Mouse (Mus musculus) megakaryocyte, adult 5-6 weeks (primary cell): Measurements from ENCODE around the gene Timeless. TPM values are rescaled to one million over a fixed set of nuclear protein-coding genes. Genes with fewer than 3 reads are reported as not detected.
"Not testable (repeated sequence)": the region's sequence is repeated elsewhere in the genome, so short reads cannot be mapped to it uniquely, and the experiment has no call there.

Experiments used
- ATAC-seq: 2 replicates; pipeline ENCODE4 v1.8.0; 2016; ENCODE audit warnings: mild to moderate bottlenecking, inconsistent platforms; ENCODE audit not compliant: poor library complexity, severe bottlenecking
- total RNA-seq, 2 experiments: library from RNA; stranded (forward) in 1 of 2; stranded (reverse) in 1 of 2; fragments of 153-499, 151-499 nt in 1 of 2; fragments of 221-1000, 200-1000 nt in 1 of 2; gene quantifications; 2 replicates each; pipeline versions ENCODE4 v1.2.3 to v1.2.4; 2015 to 2017

Gene Timeless
- total RNA-seq (2015): 14.1 and 16.1 TPM in 2 replicates
- 33.2 and 34.2 TPM in 2 replicates for total RNA-seq (2017)

DNA sequence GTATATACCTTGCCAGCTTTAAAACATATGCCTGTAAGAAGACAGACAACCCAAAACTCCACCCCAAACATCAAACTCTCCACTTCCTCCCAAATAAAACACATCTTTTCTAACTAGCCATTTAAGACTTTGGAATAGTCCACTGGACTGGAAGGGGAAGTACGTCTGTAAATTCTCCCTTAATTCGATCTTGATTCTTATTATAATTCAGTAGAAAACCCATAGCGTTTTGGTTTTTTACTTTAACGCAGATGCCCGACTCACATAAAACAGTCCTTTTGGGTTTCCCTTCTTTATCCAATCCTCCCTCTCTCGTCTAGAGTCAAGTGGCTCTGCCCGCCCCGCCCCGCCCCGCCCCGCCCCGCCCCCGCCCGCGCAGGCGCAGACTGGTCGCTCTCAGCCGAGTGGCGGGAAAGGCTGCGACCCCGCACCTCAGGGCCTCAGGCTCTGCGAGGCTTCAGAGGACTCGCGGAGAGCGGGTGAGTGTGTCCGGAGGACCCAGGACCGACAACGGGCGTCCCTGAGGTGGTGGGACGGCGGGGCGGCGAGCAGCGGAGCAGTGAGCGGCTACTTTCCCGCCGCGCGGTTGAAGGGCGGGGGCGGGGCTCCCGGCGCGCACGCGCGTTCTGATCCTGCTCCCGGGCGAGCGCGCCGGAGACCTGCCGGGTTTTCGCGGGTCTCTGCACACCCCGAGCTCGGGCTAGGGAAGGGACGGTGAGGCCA is at the start of gene Timeless:
Timeless (plus strand) TSS at position 369 of the 723 bp plus-strand sequence.
- ATAC-seq: peak; percentile 67

DNA sequence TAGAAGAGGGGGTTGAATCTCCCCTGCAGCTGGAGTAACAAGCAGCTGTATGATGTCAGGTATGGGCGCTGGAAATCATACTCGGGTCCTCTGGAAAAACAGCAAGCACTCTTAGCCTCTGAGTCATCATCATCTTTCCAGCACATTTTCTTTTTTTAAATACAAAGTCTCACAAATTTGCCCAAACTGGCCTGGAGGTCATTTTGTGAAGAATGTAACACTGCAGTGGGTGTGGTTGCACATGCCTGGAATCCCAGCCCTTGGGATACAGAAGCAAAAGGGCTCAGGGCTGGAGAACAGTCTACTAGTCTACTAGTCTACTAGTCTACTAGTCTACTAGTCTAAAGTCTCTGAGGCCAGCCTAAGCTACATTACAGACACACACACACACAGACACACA is 47.6 kb upstream of the Timeless start:
- ATAC-seq: no peak

DNA sequence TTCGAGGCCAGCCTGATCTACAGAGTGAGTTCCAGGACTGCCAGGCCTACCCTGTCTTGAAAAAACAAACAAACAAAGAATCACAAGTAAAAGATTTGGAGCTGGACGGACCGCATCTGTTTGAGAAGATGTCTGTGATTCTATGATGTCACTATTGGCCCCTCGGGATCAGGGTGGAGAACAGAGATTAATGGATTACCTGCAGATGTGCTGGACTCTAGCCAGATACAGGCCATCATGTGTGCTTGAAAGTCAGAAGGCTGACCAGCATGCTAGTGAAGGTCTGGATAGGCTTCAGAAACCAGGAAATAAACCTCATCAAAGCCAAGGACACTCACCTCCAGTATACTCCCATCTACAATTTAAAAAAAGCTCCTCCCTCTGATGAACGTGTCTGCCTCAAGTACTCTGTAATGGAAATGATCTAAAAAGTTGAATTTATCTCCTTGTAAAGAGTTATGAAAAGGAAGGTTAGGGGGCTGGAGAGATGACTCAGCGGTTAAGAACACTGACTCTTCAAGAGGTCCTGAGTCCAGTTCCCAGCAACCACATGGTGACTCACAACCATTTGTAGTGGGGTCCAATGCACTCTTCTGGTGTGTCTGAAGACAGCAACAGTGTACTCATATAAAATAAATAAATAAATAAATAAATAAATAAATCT is 46.5 kb upstream of the Timeless start:
- ATAC-seq: no peak

DNA sequence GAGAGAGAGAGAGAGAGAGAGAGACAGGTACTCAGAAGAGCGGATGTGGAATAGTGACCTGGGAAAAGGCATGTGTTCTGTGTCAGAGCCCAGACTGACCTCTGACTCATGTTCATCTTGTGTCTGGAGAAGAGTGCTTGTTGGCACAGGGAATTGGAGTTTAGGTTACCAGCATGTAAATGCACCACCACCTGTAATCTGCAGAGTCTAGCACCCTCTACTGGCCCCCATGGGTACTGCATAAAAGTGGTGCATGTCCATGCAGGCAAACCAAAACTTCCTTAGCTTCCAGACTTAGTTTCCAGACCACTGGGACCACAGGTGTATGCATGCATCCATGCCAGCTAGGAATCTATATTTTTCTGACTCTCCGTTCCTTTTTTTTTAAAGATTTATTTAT is 45.9 kb upstream of the Timeless start:
- ATAC-seq: peak; percentile 91

DNA sequence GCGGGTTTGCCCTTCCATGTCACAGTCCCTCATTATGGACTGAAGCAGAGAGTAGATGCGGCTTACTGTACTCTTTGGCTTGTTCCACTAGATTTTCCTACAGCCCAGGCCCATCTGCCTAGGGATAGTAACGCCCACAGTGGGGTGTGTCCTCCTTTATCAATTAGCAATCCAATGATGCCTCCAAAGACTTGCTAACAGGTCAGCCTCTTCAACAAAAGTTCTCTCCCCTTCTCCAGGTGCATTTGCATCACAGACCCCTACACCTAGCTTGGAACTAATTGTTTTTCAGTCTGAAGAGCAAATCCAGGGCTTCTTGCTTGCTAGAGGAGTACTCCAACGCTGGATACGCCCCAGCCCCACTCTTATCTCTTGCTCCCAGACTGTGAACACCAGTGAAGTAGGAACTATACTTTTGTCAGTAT is 44.7 kb upstream of the Timeless start:
- ATAC-seq: no peak

DNA sequence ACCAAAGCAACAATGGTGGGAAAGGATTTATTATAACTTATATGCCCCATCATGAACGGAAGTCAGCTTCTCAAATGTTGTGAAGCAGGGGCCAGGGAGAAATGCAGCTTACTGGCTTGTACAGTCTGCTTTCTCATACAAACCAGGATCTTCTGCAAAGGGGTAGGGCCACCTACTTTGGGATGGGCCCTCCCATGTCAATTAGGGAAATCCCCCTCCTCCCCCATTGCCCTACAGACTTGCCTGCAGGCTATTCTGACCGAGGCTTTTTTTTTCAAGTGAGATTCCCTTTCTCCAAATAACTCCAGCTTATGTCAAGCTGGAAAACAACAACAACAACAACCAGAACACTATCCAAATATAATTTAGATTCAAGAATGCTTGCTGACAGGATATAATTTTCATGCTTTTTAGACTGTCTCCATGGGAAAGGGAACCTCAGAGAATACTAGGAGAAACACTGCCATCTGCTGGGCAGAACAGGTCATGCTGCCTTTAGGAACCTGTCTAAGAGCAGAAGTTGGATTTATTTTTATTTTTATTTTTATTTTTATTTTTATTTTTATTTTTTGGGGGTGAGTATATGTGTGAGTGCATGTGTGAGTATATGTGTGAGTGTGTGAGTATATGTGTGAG is 43.5 kb upstream of the Timeless start:
- ATAC-seq: peak; percentile 83

DNA sequence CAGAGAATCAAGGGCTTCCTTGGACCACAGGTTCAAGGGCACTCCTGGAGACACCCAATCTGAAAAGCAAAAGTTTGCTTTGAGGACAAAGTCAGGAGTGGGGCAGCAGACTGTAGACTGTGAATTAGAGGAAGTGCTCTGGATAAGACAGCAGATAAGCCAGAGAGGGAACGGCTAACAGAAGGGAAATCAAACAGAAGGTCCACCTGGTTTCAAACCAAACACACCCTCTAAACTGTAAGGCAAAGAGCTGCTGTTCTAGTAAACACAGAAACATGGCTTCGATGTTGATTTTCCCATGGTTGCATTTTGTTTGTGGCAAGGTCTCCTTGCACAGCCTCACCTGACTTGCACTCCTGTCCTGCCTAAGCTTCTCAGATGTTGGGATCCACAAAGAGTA is 40.4 kb upstream of the Timeless start:
- no peak for ATAC-seq

DNA sequence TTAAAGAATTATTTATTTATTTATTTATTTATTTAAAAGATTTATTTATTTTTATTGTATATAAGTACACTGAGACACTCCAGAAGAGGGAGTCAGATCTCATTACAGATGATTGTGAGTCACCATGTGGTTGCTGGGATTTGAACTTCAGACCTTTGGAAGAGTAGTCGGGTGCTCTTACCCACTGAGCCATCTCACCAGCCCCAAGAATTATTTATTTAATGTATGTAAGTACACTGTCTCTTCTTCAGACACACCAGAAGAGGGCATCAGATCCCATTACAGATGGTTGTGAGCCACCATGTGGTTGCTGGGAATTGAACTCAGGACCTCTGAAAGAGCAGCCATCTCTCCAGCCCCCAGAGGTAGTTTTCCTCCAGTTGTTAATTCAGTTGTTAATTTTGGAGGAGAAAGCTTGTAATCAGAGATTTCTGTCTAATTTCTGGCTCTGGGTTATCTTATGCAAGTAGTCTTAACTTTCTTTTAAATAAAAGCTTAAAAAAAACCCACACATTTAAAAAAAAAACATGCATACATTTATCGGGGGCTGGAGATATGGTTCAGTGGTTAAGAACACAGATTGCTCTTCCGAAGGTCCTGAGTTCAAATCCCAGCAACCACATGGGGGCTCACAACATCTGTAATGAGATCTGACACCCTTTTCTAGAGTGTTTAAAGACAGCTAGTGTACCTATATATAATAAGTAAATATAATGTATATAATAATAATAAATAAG is 39.7 kb upstream of the Timeless start:
- not testable (repeated sequence) for ATAC-seq

DNA sequence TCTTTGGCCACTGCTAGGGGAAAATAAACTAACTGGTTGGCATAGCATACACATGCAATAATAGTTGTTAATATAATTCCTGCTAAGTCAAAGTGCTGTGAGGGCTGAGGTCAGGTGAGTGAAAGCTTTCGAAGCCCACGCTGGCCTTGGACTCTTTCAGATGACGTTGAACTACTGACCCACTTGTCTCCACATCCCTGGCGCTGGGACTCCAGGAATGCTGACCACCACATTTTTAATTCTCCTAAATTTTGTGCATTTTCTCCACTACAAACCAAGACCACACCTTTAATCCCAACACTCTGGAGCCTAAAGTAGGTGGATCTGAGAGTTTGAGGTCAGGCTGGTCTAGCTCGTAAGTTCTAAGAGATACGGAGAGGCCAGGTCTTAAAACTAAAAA is 38.8 kb upstream of the Timeless start:
- ATAC-seq: no peak

DNA sequence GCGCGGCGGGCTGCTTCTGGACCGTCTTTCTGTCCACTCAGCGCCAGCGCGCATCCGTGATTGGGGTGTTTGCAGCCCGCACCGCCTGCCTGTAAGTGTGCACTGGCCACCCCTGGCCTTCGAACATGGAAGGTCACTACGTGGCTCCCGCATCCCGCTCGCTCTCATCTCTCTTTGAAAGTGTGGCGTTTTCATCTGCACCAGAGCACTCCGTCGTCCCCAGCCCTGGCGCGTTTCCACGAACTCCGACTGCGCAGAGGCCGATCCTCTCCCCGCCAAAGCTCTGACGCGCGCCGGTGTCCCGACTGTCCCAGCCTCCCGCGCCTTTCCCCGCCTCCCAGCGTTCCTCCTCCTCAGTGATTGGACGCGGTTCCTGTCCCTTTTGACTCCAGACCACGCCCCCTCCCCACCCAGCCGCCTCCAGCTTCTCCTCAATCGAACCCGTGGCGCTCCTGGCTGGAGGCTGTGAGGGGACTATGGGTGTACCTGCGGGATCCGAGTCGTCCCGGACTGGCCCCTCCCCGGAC is 37.8 kb upstream of the Timeless start, which contains the start of gene Gls2:
Gls2 (plus strand) TSS at position 434 of the 527 bp plus-strand sequence.
- ATAC-seq: peak; percentile 98

DNA sequence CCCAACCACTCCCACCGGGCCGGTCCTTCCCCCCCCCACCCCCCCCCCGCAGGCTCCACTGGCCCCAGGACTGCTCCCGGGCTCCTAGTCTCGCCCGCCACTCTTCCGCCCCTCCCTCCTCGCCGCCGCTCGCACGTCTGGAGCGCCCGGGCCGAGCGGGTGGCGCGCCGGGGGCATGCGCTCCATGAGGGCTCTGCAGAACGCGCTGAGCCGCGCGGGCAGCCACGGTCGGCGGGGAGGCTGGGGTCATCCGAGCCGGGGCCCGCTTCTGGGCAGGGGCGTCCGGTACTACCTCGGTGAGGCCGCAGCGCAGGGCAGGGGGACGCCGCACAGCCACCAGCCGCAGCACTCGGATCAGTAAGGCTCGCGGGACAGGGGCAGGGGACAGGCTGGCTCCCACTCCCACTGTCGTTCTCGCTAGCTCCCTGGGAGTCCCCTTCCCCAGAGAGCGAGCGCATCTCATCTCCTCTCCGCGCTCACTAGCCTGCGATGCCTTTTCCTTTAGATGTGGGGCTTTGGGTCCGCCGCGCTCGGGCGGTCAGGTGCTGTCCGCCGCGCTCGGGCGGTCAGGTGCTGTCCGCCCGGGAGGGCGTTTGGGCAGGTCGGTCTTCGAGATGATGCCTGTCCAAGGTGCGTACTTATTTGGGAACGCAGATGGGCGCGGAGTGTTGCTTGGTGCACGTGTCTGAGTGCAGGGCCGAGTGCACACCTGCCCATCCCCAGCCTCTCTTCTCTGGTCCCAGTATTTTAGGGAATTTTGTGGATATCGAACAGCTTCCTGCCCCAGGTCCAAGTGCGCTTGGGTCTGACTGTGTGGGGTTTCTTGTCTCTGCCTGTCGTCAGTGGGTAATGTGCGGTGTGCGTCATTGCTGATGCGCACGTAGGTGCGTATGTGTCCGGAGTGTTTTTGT is 37.1 kb upstream of the Timeless start:
- peak; percentile 50 for ATAC-seq

DNA sequence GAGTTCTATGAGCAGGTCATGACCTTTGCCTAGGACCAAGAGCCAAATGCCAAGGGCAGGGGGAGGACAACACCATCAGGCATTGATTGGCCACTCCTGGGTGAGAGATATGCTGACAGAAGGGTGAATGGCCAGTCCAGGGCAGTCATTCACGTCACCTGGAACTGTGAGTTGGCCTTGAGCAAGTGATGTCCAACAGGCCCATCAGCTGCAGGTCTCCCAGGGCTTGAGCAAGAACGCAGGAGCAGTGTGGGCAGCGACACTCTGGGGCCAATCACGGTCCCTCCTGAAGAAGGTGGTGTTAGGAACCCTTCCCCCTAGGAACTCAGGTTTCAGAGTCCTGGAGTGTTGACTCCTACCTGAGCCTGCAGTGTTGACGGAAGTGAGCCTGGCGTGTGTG is 30.0 kb upstream of the Timeless start:
- ATAC-seq: no peak

DNA sequence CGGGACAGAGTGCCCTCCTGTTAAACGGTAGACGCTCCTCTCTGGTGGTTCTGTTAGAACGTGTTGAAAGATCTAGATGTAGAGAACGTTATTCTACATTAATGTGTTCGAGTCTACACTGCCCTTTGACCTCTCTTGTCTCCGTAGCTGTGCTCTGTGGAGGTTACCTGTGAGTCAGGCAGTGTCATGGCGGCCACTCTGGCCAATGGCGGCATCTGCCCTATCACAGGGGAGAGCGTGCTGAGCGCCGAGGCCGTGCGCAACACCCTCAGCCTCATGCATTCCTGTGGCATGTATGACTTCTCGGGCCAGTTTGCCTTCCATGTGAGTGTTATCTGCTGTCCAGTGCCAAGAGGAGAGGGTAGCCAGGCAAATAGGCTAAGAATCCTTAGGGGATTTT is 26.9 kb upstream of the Timeless start:
- no peak for ATAC-seq

DNA sequence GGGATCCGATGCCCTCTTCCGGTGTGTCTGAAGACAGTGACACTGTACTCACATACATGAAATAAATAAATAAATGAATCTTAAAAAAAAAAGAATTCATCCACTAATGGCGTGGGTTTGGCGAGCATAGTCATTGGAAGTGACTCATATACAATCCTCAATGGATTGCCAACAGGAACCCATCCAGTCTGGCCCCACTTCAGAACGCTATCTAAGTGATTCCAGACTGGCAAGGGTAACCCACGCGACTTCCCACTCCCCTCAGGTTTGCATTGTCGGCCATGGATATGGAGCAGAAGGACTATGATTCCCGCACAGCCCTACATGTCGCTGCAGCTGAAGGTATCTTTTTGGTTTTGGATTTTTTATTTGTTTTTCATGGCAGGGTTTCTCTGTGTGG is 23.5 kb upstream of the Timeless start:
- no peak for ATAC-seq

DNA sequence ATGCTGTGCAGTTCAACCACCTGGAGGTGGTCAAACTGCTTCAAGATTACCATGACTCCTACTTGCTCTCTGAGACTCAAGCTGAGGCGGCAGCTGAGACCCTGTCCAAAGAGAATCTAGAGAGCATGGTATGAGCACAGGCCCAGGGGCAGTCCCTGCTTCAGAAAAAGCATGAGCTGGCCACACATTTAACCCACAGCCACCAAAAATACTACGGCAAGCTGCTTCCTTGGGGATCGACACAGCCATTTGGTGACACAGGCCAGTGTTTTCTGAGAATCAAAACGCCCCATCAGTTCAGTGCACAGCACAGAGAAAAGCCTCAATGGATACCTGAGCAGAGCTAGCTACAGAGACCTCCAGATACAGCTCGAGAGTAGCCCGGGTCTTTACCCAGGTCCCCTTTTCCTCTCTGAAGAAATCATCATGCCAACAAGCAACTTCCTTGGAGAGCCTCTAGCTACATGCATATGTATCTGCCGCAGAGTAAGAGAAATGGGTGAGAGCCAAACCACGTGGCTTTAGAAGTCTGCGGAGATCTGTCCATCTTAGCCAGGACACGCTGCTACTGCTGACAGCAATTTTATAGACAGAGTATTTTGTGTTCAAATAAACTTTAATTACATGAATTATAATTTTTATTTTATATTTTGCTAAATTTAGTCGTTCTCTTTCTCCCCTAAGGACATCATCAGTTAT is 22.4 kb upstream of the Timeless start:
- ATAC-seq: no peak

DNA sequence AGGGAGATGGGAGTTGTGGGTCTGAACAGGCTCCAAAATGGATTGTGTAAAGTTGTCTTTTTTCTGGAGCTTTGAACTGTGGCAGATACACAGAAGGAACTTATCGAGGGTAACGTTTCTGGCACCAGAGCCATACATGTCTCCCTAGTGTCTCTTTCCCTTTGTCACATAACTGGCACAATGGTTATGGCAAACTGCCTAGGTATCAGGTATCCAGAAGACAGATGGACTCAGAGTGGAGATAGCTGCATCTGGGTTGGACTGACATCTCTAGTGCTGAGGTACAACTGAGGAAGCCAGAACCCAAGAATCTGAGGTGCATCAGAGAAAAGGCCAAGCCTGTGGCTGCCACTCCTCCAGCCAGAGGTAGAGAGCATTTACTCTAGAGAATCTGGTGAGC is 21.7 kb upstream of the Timeless start:
- no peak for ATAC-seq

DNA sequence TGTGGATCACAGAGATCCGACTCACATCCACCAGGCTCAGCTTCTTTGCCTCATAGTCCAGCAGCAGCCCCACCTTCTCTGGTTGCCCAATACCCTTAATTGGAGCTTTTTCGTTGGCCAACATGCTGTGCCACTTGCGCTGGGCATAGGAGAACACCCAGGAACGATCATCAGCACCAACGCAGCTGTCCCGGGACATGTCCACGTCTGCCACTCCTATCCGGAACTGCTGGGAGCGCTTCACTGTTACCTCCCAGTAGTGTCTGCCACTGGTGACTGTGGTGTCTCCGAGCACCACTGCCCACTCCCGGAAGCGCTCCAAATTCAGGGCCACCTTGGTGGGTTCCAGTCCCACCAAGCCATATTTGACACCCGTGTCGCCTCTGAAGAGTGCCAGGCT is 20.9 kb upstream of the Timeless start:
- peak; percentile 26 for ATAC-seq

DNA sequence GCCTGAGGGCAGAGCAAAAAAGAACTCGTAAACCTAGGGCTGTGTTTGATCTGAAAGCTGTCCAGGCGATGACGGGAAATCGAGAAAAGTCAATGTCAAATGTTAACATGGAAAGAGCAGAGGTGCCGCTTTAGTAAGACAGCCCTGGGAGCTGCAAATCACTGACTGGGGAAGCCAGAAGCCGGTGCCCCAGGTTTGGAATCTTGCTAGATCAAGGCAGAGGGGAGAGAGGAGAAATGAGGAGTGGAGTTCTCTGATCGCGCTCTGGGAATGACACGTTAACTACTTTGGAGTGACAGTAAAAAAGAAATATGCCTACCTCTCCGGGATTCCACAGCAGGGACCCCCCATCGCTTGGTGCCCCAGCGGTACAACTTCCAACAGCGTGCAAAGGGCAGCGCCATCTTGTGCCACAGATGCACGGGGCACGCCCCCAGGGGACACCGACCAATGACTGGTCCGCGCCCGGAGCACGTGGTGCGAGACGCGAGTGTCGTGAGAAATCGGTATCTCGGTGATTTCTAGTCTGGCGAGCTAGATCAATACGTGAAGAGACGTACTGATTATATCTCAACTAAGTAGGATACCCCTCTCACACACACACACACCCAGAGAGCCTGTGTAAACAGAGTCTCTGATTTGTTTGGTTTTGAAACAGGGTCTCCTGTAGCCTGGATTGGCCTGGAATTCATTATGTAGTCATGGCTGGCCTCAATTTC is 20.3 kb upstream of the Timeless start, which contains the start of gene Spryd4:
Spryd4 (minus strand) TSS at position 418 of the 719 bp plus-strand sequence.
- ATAC-seq: peak; percentile 94

DNA sequence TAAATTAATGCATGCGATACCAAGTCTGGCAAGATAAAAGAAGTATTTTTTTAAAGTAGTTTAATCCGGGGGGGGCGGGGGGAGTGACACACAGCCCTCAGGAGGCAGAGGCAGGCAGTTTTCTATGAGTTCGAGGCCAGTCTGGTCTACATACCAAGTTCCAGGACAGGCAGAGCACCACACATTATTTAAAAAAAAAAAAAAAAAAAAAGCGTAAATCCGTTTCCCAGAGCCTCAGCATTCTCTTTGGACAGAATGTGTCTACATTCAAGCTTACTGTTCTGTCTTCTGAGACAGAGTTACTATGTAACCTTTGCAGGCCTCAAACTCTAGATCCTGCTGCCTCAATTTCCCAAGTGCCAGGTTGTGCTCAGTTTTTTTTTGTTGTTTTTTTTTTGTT is 19.7 kb upstream of the Timeless start:
- ATAC-seq: no peak
